Comparison of ENCODE assay signal across 20 mouse cellular contexts in the genomic region with DNA sequence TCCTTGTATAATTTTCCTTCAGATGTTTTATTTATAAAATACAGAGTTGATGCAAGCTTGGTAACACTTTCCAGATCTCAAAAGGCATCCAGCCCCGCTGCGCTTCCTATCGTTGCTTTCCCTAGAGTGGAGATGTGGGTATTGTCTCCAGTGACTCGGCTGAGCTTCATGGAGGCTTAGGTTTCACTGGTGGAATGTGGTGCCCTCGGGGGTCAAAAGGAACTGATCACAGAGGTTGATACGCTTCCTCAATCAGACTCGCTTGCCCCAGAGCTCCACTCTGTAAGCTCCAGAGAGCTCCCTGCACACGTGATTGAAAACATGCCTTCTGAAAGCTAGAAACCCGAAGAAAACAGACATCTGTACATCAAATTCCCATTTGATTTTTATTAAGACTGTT.
"Had no signal": no experiment of that assay in that cellular context is flagged by ENCODE, and none has a peak within 500 bp of the region (broad histone marks: within the 10 kb centered on the region; RNA-seq: fewer than 3 reads in every experiment).

No protein-coding gene starts in this region.

- H3K4me3 ChIP-seq: limb, embryonic 12.5 days; limb, embryonic 15.5 days; midbrain, embryonic 15.5 days; neural tube, embryonic 12.5 days; neural tube, embryonic 15.5 days had no signal

- H3K36me3 ChIP-seq: limb, embryonic 12.5 days; limb, embryonic 15.5 days; midbrain, embryonic 15.5 days; neural tube, embryonic 12.5 days; neural tube, embryonic 15.5 days had no signal

- H3K27ac ChIP-seq: limb, embryonic 12.5 days; limb, embryonic 15.5 days; liver, embryonic 14.5 days; macrophage; midbrain, embryonic 15.5 days; neural tube, embryonic 12.5 days; neural tube, embryonic 15.5 days; stomach, postnatal 0 days had no signal

- H3K27me3 ChIP-seq: limb, embryonic 12.5 days; limb, embryonic 15.5 days; midbrain, embryonic 15.5 days; neural tube, embryonic 12.5 days; neural tube, embryonic 15.5 days had no signal

- ATAC-seq: liver, postnatal 0 days; lung, postnatal 0 days; midbrain, embryonic 15.5 days had no signal

- DNase-seq: kidney, adult 9 months; kidney, postnatal 25 days; left cerebral cortex, postnatal 4 days; liver, postnatal 0 days; lung, embryonic 14.5 days; right cerebral cortex, adult 18-20 months; right cerebral cortex, postnatal 14 days; right cerebral cortex, postnatal 4 days; thymus, postnatal 25 days had no signal

- H3K9ac ChIP-seq: limb, embryonic 12.5 days; limb, embryonic 15.5 days; liver, embryonic 14.5 days; liver, postnatal 0 days; lung, embryonic 14.5 days; midbrain, embryonic 15.5 days; neural tube, embryonic 12.5 days; neural tube, embryonic 15.5 days had no signal

- H3K9me3 ChIP-seq: limb, embryonic 12.5 days; limb, embryonic 15.5 days; midbrain, embryonic 15.5 days; neural tube, embryonic 12.5 days; neural tube, embryonic 15.5 days had no signal

- H3K4me2 ChIP-seq: limb, embryonic 12.5 days; limb, embryonic 15.5 days; liver, embryonic 11.5 days; lung, embryonic 14.5 days; midbrain, embryonic 11.5 days; midbrain, embryonic 15.5 days; neural tube, embryonic 12.5 days; neural tube, embryonic 15.5 days had no signal
